Mouse (Mus musculus) CH12.LX (cell line): ENCODE measurements at regions not wholly inside any gene's neighbourhood (a gene's known extent, or its start where the extent isn't known, plus 50 kb on each side); places are given as distances from the start of the nearest gene placed in this dataset.
A peak's percentile ranks its signal among the peaks of the same experiment; 100 is the strongest.

ENCODE experiments used
- DNase-seq: peaks from one replicate; pipeline ENCODE4 v3.0.0-alpha.2; 2013; ENCODE audit errors: extremely low read depth
- H3K27ac ChIP-seq: 2 replicates; pipeline ENCODE4 v1.5.1; 2012; ENCODE audit warnings: low read depth, mild to moderate bottlenecking, control low read depth, moderate library complexity; ENCODE audit not compliant: insufficient read depth
- H3K27me3 ChIP-seq: replicated peaks from 2 replicates; pipeline ENCODE3; 2012; ENCODE audit warnings: inconsistent platforms
- H3K36me3 ChIP-seq, 2 experiments: replicated peaks in 1 of 2; 2 replicates each; pipeline versions ENCODE3 to v1.6.1; 2012; ENCODE audit warnings: inconsistent platforms in 1 of 2, low read length in 1 of 2, mild to moderate bottlenecking in 1 of 2, mixed read lengths in 1 of 2, moderate library complexity in 1 of 2; ENCODE audit not compliant: control insufficient read depth in 1 of 2, insufficient read depth in 1 of 2
- H3K4me1 ChIP-seq, 2 experiments: 2 replicates each; pipeline ENCODE4 v1.6.1; 2012; ENCODE audit warnings: inconsistent platforms in 1 of 2, moderate library complexity in 1 of 2; ENCODE audit not compliant: insufficient read depth in 2 of 2, control insufficient read depth in 1 of 2
- H3K4me2 ChIP-seq: 2 replicates; pipeline ENCODE4 v1.6.1; 2012; ENCODE audit warnings: low read depth, mild to moderate bottlenecking, control low read depth; ENCODE audit not compliant: poor library complexity, insufficient read depth, severe bottlenecking
- H3K4me3 ChIP-seq, 3 experiments: fragments of 150-350 bp in 1 of 3; sonication (generic) in 1 of 3; replicated peaks in 1 of 3; 2 replicates each; pipeline versions ENCODE3 to v1.5.1; 2011 to 2012; ENCODE audit warnings: low read depth in 2 of 3, low read length in 2 of 3, mild to moderate bottlenecking in 2 of 3, moderate library complexity in 2 of 3, control low read depth in 1 of 3, improper control_type of control experiment in 1 of 3, inconsistent platforms in 1 of 3, mixed read lengths in 1 of 3; ENCODE audit not compliant: poor library complexity in 1 of 3
- H3K79me2 ChIP-seq: replicated peaks from 2 replicates; pipeline ENCODE4 v1.6.1; 2012; ENCODE audit warnings: mild to moderate bottlenecking, moderate library complexity; ENCODE audit not compliant: control insufficient read depth, poor library complexity, insufficient read depth, severe bottlenecking; ENCODE audit errors: extremely low read depth
- H3K9ac ChIP-seq: 2 replicates; pipeline ENCODE4 v1.6.1; 2012; ENCODE audit warnings: low read depth, mild to moderate bottlenecking, control low read depth, moderate library complexity; ENCODE audit not compliant: insufficient read depth
- H3K9me3 ChIP-seq: replicated peaks from 2 replicates; pipeline ENCODE3; 2012; ENCODE audit warnings: low read length, inconsistent platforms, mixed read lengths
- BHLHE40 ChIP-seq: IDR thresholded peaks from 2 replicates; pipeline ENCODE4 v1.6.1; 2011; ENCODE audit warnings: mild to moderate bottlenecking, low read depth, low read length, improper control_type of control experiment
- CHD2 ChIP-seq: IDR thresholded peaks from 2 replicates; pipeline ENCODE4 v1.6.1; 2011; ENCODE audit warnings: low read length, improper control_type of control experiment
- CTCF ChIP-seq, 2 experiments: IDR thresholded peaks in 1 of 2; conservative IDR thresholded peaks in 1 of 2; 2 replicates each; pipeline ENCODE4 v1.5.1; 2011 to 2012; ENCODE audit warnings: low read depth in 2 of 2, low read length in 2 of 2, improper control_type of control experiment in 1 of 2, inconsistent platforms in 1 of 2, mild to moderate bottlenecking in 1 of 2, moderate library complexity in 1 of 2
- E2F4 ChIP-seq: IDR thresholded peaks from 2 replicates; pipeline ENCODE4 v1.6.1; 2011; ENCODE audit warnings: low read depth, low read length, improper control_type of control experiment; ENCODE audit not compliant: insufficient replicate concordance
- ETS1 ChIP-seq: conservative IDR thresholded peaks from 2 replicates; pipeline ENCODE4 v1.6.1; 2012; ENCODE audit warnings: low read depth, mild to moderate bottlenecking, inconsistent platforms, low read length, improper control_type of control experiment, moderate library complexity
- GABPA ChIP-seq: IDR thresholded peaks from 2 replicates; pipeline ENCODE4 v1.6.1; 2012; ENCODE audit warnings: low read depth, low read length, improper control_type of control experiment, inconsistent platforms; ENCODE audit not compliant: insufficient replicate concordance
- IRF4 ChIP-seq: IDR thresholded peaks from 2 replicates; pipeline ENCODE4 v1.6.1; 2014; ENCODE audit warnings: low read depth, mild to moderate bottlenecking, inconsistent platforms, low read length, improper control_type of control experiment
- JUN ChIP-seq: IDR thresholded peaks from 2 replicates; pipeline ENCODE4 v1.6.1; 2011; ENCODE audit warnings: low read depth, mild to moderate bottlenecking, low read length, improper control_type of control experiment, moderate library complexity; ENCODE audit not compliant: insufficient read depth
- JUND ChIP-seq: conservative IDR thresholded peaks from 2 replicates; pipeline ENCODE4 v1.6.1; 2011; ENCODE audit warnings: low read depth, low read length, improper control_type of control experiment
- MAFK ChIP-seq: IDR thresholded peaks from 2 replicates; pipeline ENCODE4 v1.6.1; 2011; ENCODE audit warnings: low read length, improper control_type of control experiment; ENCODE audit not compliant: insufficient replicate concordance
- MAX ChIP-seq: IDR thresholded peaks from 2 replicates; pipeline ENCODE4 v1.6.1; 2011; ENCODE audit warnings: low read length, improper control_type of control experiment
- MAZ ChIP-seq: IDR thresholded peaks from 2 replicates; pipeline ENCODE4 v1.6.1; 2012; ENCODE audit warnings: low read depth, mild to moderate bottlenecking, inconsistent platforms, low read length, improper control_type of control experiment, moderate library complexity
- MEF2A ChIP-seq: IDR thresholded peaks from 2 replicates; pipeline ENCODE4 v1.6.1; 2014; ENCODE audit warnings: low read depth, mild to moderate bottlenecking, inconsistent platforms, low read length, improper control_type of control experiment, borderline replicate concordance
- NRF1 ChIP-seq: IDR thresholded peaks from 2 replicates; pipeline ENCODE4 v1.6.1; 2014; ENCODE audit warnings: low read depth, mild to moderate bottlenecking, inconsistent platforms, low read length, improper control_type of control experiment, moderate library complexity
- POLR2AphosphoS2 ChIP-seq: IDR thresholded peaks from 2 replicates; pipeline ENCODE4 v1.6.1; 2011; ENCODE audit warnings: low read depth, low read length, improper control_type of control experiment
- RAD21 ChIP-seq: IDR thresholded peaks from 2 replicates; pipeline ENCODE4 v1.6.1; 2011; ENCODE audit warnings: low read depth, mild to moderate bottlenecking, low read length, improper control_type of control experiment, moderate library complexity
- SMC3 ChIP-seq: IDR thresholded peaks from 2 replicates; pipeline ENCODE4 v1.6.1; 2011; ENCODE audit warnings: low read depth, low read length, improper control_type of control experiment
- UBTF ChIP-seq: IDR thresholded peaks from 2 replicates; pipeline ENCODE4 v1.6.1; 2012; ENCODE audit warnings: low read depth, mild to moderate bottlenecking, inconsistent platforms, low read length, improper control_type of control experiment, moderate library complexity
- ZMIZ1 ChIP-seq: IDR thresholded peaks from 2 replicates; pipeline ENCODE4 v1.6.1; 2012; ENCODE audit warnings: low read depth, mild to moderate bottlenecking, inconsistent platforms, low read length, improper control_type of control experiment
- dilution Hi-C: fragments of 300-500 bp; cut with MboI; formaldehyde crosslinking; loops from 2 replicates; pipeline ENCODE4 v1.14.3; 2020; ENCODE audit warnings: low sequenced_read_pairs; ENCODE audit not compliant: extremely low pct_unique_long_range_greater_than_20kb, extremely low pct_ligation_motif_present
- in situ Hi-C: fragments of 300-500 bp; cut with MboI; formaldehyde crosslinking; loops from 3 replicates; pipeline ENCODE4 v1.14.3; 2019; ENCODE audit warnings: low sequenced_read_pairs, low pct_ligation_motif_present, low pct_unique_long_range_greater_than_20kb, mixed read lengths

- Histone ChIP-seq H3K4me1 (peaks cover 0 to 10% of the 10 kb centered on the region in 2 experiments; a peak in 3 of 4 replicates), H3K4me2 (no peak overlapping the region), H3K79me2 (no peaks in the 10 kb centered on the region), H3K9me3 (no peaks in the 10 kb centered on the region), H3K27ac (no peak overlapping the region), H3K27me3 (no peaks in the 10 kb centered on the region), H3K9ac (no peak overlapping the region), H3K36me3 (no peaks in the 10 kb centered on the region), H3K4me3 (no peak overlapping the region)
- peak; percentile 40 for DNase-seq
- dilution Hi-C loops, result no loop called here
- in situ Hi-C loops, result no loop called here
- TF ChIP-seq SMC3 (peak; percentile 48), ETS1 (no peak), CTCF (conservative IDR thresholded peaks at IDR 0.05 in 1 of 2, IDR thresholded peaks at IDR 0.05 in 1 of 2; ENCODE audit: low read depth in 2 of 2, low read length in 2 of 2) (peak; percentile 64 to 81), RAD21 (peak; percentile 59)
Observed at GRCm38 (mm10) chr14:120791828-120792554, 119.0 kb upstream of the Ipo5 start.

GRCm38 (mm10) chr14:120797916-120798490, 113.0 kb upstream of the Ipo5 start:
- H3K4me3 ChIP-seq, result peak overlapping the region in 1 of 3 experiments; percentile 18
- TF ChIP-seq CHD2 (no peak), MAZ (no peak), ZMIZ1 (no peak), NRF1 (no peak), E2F4 (no peak), JUN (no peak), POLR2AphosphoS2 (no peak), MAX (no peak), UBTF (no peak), MAFK (no peak), GABPA (no peak), MEF2A (no peak), JUND (no peak), BHLHE40 (no peak), IRF4 (no peak)
- dilution Hi-C loops, result no loop called here

More at GRCm38 (mm10) chr14:120797916-120798490, 113.0 kb upstream of the Ipo5 start:
- in situ Hi-C loops, result no loop called here
- Histone ChIP-seq H3K4me1 (peaks cover 0 to 11% of the 10 kb centered on the region in 2 experiments; a peak in 2 of 4 replicates), H3K4me2 (no peak overlapping the region), H3K36me3 (no peaks in the 10 kb centered on the region), H3K9ac (no peak overlapping the region), H3K27me3 (no peaks in the 10 kb centered on the region), H3K27ac (no peak overlapping the region), H3K9me3 (no peaks in the 10 kb centered on the region), H3K79me2 (no peaks in the 10 kb centered on the region)
- DNase-seq, result peak; percentile 28
